Mouse (Mus musculus) A20 (cell line): ENCODE measurements around the gene Cdk9.

ENCODE experiments used
- DNase-seq: peaks from one replicate; pipeline ENCODE4 v3.0.0-alpha.2; 2011; ENCODE audit warnings: low read depth, low spot score

Gene Cdk9

DNA sequence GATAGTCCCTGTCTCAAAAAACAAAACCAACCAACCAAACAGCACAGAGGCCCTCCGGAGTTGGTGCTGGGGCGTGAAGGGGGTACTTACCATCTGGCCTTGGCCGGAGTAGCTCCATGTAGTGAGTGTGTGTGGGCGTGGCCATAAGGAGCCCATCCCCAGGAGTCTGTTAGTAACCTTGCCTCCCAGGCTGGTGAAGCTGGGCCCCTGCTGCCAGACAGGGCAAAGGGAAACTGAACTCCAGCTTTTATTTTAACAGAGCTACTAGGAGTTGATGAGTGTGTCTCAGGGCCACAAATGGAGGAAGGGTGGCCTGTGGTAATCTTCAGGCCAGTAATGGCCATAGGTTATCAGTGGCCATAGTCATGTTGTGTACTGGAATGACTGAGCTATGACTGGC, 21.6 kb upstream of the Cdk9 start:
- DNase-seq: no peak

DNA sequence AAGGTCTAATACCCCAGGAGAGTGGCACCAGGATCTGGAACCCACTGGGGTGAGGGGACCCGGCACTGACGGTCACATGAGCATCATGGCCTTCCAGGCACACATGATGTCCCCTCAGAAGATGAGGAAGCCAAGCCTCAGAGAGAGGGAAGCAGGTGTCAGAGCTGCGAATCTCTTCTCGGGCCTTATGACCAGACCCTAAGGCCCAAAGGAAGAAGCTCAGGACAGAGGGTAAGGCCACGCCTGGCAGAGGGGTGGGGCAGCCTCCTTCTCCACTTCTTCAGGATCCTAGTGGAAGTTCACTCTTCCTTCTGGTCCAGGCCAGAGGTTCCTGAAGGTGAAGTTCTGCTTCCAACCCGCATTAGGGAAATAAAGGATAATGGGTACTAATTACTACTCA, 19.8 kb upstream of the Cdk9 start:
- DNase-seq: no peak

DNA sequence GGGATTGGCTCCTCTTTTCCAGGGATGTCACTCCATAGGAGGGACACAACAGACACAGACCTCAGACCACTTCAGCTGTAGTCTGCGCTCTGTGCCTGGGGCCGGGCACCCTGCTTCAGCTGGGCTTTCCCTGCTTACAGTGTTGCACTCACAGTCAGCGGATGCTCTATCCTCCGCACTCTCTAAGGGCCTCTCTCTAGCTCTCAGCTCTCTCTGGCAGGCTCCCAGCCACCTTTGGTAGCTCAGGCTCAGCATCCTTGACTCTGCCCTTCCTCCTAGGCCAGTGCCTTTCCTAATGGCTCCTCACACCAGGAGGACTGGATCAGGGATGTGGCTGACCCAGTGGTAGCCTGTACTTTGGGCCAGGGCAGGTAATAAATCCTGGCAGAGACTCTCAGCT, 19.0 kb upstream of the Cdk9 start:
- no peak for DNase-seq

GRCm38 (mm10) chr2:32730854-32731253, 18.0 kb upstream of the Cdk9 start:
- DNase-seq: no peak

- DNase-seq: no peak
Observed at GRCm38 (mm10) chr2:32729547-32729946, 16.7 kb upstream of the Cdk9 start.

DNA sequence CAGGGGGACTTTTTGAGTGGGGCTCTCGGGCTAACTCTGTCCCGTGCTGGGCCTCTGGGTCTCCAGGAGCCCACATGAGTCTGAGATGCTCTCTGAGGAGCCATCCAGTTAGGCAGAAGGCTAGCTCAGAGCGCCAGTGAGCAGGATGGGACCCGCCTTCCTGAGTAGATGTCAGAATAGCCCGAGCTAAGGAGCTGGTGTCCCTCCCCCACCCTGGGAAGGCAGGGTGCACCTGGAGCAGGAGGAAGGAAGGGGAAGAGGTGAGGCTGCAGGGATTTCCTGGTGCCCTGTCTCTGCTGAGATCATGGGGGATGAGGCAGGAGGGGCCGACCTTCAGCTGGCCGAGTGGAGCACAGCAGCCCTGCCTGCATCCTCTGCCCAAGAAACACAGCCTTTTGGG, 15.6 kb upstream of the Cdk9 start:
- DNase-seq: no peak

GRCm38 (mm10) chr2:32727435-32727834, 14.6 kb upstream of the Cdk9 start:
- DNase-seq: peak; percentile 93

DNA sequence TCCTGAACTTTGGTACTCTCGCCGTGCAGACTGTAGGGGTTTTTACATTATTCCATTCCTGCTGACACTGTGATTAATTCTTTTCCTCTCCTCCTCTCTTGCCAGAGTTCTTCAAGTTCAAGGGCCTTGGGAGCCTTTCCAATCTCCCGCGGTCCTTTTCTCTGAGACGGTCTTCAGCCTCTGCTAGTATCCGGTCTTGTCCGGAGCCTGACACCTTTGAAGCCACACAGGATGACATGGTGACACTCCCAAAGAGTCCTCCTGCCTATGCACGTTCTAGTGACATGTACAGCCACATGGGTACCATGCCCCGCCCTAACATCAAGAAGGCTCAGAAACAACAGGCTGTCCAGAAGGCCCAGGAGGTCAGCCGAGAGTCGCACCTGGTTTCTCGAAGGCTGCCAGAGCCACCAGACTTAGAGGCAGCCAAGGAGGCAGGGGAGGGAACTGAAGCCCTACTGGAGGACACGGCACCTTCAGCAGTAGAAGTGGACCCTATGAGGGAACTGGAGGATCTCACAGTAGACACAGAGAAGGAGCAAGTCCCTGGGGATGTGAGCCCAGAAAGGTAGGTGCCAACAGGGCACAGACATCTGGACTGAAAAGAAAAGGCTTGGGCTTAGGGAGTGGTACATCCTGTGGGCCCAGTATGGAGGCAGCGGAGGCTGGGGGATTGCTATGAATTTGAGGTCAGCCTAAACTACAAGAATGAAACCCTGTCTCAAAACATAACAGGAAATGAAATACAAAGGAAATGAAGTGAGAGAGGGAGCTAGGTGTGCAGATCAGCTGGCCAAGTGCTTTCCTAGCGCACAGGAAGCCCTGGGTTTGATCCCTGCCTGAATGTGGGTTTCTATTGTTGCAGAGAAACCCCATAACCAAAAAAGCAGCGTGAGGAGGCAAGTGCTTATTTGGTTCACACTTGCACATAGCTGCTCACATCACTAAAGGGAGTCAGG, 12.2 kb upstream of the Cdk9 start:
- no peak for DNase-seq

DNA sequence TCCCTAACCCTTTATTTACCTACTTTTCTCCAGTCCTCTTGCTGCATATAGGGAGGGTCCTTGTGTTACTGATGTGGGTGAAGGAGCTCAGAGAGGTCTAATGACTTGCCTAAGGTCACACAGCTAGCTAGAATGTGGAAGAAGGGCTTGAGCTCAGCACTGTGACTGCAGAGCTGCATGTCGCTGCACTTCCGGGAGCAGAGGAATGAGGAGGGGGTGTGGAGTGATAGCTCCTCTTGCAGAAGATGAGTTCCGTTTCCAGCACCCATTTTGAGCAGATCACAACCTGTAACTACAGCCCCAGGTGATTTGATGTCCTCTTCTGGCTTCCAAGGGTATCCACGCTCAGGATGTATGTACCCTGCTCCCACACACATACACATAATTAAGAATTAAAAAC, 11.3 kb upstream of the Cdk9 start:
- no peak for DNase-seq

DNA sequence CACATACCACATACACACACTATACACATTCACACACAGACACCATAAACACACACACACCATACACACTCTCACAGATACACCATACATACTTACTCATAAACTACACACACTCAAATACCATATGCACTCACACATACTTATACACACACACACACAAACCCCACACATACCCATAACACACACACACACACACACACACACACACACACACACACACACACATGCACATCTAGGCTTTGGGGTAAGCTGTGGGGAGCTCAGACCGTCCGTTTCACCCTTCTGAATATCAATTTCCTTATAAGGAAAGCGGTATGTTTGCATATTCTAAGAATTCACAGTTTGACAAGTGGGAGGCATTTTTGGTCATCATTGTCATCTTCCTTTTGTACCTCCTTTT, 9.7 kb upstream of the Cdk9 start:
- peak; percentile 53 for DNase-seq

- peak; percentile 58 for DNase-seq
Observed at GRCm38 (mm10) chr2:32722046-32722445, 9.2 kb upstream of the Cdk9 start.

DNA sequence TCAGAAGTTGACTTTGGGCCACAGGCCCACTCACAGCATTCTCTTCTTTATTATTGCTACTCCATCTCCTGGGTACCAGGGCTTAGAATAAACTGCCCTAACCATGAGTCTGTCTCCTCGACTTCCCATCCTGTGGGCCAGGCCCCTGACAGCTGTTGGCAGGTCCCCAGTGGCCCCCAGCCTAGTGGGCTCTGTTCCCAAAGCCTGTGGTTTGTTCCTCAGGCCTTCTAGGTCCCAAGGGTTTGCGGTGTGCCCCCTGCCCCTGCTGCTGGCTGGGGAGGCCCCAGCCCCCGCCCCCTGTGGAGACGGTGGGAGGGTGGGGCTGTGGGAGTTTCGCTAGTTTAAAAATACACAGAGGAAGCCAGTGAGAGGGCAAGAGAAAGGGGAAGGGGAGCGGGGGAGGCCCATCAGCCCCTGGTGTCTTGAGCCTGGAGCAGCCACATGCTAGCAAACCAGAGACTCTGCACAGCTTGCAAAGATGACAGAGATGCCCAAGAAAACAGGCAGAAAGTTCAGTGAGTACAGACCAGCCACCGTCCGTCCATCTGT, 7.9 kb upstream of the Cdk9 start, which contains the start of gene Sh2d3c:
Gene Sh2d3c (plus strand): TSS at position 375 of the 549 bp plus-strand sequence.
- peak; percentile 83 for DNase-seq

GRCm38 (mm10) chr2:32720053-32720452, 7.2 kb upstream of the Cdk9 start:
- DNase-seq: peak; percentile 82

DNA sequence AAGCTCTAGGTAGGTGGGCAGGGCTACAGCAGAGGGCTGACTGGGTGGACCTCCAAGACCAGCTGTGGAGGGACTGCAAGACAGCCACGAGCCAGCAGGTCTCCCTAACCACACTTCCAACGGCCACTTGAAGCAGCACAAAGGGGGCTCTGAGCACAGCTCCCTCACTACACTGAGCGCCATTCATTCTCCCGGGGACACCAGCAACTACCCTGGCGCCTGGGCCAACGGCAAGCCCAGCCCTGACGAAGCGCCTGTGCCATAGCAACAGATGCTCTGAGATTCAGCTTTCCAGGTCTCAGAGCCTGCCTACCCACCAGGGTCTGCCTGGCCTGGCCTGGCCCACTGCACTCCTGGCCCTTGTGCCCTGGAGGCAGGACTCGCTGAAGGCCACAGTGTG, 5.9 kb upstream of the Cdk9 start:
- DNase-seq: no peak

- peak; percentile 53 for DNase-seq
Observed at GRCm38 (mm10) chr2:32714987-32715425, 2.1 kb upstream of the Cdk9 start.

GRCm38 (mm10) chr2:32714117-32714986, 1.5 kb upstream of the Cdk9 start:
- DNase-seq: no peak

GRCm38 (mm10) chr2:32712586-32712933, 316 bp downstream of the Cdk9 start:
- peak; percentile 94 for DNase-seq

GRCm38 (mm10) chr2:32712108-32712551, 746 bp downstream of the Cdk9 start:
- DNase-seq: peak; percentile 82

- DNase-seq: no peak
Observed at GRCm38 (mm10) chr2:32711301-32712056, 1.4 kb downstream of the Cdk9 start.

DNA sequence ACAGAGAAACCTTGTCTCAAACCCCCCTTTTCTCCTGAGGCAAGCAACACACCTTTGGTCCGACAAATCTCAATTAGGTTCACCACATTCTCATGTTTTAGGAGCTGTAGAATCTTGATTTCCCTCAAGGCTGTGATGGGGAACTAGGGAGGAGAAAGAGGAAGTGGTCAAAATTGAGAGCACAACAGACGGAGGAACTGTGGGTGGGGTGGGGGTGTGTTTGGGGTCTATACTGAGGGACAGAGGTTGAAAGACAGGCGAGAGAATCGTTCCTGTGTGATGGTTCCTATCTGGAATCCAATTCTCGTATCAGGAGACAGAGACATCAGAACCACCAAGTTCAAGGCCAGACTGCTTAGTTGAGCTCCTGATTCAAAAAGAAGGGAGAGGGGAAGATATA, 2.5 kb downstream of the Cdk9 start:
- DNase-seq: peak; percentile 77

- no peak for DNase-seq
Observed at GRCm38 (mm10) chr2:32709521-32710137, 3.2 kb downstream of the Cdk9 start.
